Mouse (Mus musculus) erythroblast, embryonic 14.5 days (primary cell): Measurements from ENCODE around the gene Runx2.

ENCODE experiments used
- GATA1 ChIP-seq: IDR thresholded peaks from 2 replicates; pipeline ENCODE4 v1.6.1; 2012; ENCODE audit warnings: low read length, inconsistent platforms, mixed read lengths
- TAL1 ChIP-seq: IDR thresholded peaks from 3 replicates; pipeline ENCODE4 v1.6.1; 2012; ENCODE audit warnings: low read length, inconsistent platforms, mixed read lengths

DNA sequence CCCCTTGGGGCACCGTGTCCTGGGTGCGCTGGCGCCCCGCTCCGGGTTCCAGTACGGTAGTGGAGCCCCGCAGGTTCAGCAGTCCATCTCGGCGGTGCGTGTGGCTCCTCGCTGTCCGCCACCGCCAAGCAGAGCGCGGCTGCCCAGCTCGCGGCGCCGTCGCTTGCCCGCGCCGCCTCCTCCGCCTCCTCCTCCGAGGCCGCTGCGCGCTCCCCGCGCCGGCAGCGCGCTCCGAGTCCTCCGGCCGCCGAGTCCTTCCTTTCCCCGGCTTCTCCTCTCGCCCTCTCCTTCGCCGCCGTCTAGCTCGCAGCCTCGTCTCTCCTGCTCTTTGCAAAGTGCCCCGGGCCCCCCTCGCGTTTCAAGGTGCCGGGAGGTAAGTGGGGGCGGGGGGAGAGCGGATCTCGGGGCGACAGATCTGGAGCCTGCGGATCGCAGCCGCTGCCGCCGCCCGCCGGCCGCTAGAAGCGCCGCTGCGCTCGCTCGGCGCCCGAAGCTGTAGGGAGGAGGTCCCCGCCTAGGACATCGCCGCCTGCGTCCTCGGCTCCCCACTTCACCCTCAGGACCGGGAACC is 78.5 kb downstream of the Runx2 start:
- no peak for TF ChIP-seq GATA1
- TF ChIP-seq TAL1 = no peak
